Mouse (Mus musculus) activated CD4-positive, CD25-positive, alpha-beta regulatory T cell (primary cell): ENCODE results near the gene Cacna1h. TPM values are rescaled to one million over a fixed set of nuclear protein-coding genes. Genes with fewer than 3 reads are reported as not detected.

Experiments
- polyA plus RNA-seq, 2 experiments: library from polyadenylated mRNA; unstranded; fragments of 100-300 nt; shearing (Covaris generic); gene quantifications; one replicate each; pipeline ENCODE4 v1.2.1; 2017

The Cacna1h gene
- not detected for polyA plus RNA-seq

DNA sequence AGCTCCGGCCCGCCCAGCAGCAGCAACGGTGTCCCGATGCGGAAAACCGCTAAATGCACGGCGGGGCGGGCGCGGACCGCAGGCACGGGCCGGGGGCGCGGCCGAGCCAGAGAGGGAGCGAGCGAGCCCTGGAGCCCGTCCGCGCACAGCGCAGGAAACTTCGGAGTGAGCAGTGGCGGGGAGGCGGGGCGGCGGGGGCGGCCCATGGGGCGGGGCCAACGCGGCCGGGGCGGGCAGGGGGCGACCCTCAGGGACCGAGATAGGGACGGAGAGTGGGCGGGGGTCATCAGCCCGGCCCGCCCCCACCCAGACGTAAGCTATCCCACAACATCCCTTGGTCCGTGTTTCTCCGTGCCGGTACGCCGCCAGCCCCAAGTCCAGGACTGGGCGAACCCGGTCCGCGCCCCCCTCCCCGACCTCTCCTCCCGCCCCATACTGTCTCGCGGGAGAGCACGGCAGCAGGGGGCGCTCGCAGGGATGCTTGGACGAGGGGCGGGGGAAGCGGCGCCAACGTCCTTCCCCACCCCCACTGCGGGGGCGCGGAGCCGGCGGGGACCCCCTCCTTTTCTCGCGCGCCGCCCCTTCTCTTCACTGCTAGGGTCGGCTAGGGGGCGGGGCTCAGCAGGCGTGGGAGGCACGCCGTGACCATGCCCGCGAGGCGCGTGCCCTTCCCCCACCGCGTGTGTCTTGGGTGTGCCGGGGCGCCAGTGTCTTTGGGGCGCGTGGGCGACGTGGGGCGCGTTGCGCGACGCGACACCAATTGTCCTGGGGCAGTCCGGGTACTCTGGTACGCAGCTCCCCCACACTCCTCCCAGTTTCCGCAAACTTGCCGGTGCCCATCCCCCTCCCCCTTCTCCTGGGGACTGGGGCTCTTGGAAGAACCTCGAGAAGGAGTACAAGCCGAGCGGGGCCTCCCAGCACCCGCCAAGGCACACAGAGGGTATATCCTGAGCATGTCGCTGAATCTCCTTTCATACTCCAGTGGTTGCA lies at the start of gene Cacna1h:
Cacna1h (minus strand) TSS at position 167 of the 990 bp plus-strand sequence.

DNA sequence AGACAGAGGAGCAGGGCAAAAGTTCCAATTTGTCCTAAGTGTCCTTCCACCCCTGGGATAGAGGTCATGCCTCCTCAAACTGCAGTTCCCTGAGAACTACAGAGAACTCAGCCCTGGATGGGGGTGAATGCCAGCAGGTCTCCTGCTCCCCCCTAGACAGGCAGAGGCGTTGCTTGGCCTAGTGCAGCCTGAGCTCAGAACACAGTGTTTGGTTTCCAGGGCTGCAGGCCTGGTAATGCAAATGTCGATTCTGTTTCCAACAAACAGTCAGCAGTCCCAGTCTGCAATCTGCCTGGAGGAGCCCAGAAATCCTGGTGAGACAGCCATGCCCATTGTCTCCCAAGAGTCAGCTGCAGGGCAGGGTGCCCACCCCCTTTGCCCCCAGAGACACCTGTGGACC lies 20.7 kb upstream of the Cacna1h start, which contains the start of gene Tekt4:
Tekt4 (plus strand) TSS at position 344 of the 400 bp plus-strand sequence.

DNA sequence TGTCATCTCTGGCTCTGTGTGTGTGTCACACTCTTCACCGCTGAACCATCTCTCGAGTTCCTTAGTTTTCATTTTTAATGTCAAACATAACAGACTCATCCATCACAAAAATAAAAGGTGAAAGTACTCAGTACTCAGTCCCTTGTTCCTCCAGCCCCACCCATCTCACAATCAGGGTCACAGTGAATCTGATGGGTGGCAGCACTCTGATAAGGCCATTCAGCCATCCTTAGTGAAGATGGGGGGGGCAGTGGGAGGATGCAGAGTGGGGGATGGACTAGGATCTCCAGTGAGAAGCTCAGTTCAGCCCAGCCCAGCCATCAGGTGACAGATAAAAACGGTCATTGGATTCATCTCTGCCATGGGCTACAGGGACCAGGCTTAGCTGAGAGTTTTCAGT lies 64.6 kb downstream of the Cacna1h start, which contains the start of gene Tpsg1:
Tpsg1 (plus strand) TSS at position 301 of the 400 bp plus-strand sequence.

DNA sequence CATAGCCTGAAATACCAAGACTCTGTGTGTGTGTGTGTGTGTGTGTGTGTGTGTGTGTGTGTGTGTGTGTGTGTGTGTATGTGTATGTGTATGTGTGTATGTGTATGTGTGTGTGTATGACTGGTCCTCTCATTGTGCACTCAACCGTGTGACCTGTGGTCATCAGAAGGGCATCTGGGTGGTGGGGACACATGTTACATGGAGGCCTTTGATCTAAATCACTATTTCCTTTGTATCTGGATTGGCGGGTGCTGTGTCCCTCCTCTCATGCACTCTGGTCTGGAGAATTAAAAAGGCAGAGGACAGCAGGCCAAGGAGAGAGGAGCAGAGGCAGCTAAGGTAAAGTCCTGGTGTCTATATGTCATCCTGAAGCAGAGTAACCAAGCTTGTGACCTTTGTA lies 67.6 kb downstream of the Cacna1h start, which contains the start of gene Tpsb2:
Tpsb2 (plus strand) TSS at position 301 of the 400 bp plus-strand sequence.

DNA sequence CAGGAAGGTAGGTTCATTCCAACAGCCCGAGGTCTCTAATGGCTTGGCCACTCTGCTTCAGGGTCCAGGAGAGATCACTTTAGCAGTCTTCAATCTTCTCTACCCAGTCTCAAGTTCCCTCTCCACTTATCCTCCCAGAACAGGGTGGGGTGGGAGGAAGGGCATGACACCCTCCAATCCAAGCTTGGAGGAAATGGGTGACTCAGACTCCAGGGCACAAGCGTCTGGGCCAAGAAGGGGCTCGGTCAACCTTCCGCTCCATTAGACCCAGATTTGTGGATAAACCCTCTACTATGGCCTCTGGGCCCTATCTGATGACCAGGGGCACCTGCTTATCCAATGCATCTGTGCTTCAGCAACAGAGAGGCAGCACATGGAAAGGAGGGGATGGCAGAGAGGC lies 88.1 kb downstream of the Cacna1h start, which contains the start of gene Tpsab1:
Tpsab1 (minus strand) TSS at position 101 of the 400 bp plus-strand sequence.

Other genes with a start within 250 kb of the Cacna1h start
- 10 to 100 TPM; 21.9 to 25.9 TPM for gene BC003965, start 249.2 kb downstream of the Cacna1h start, polyA plus RNA-seq
- gene Unkl, start 245.4 kb downstream of the Cacna1h start, polyA plus RNA-seq: 10 to 100 TPM; 15.9 to 31.9 TPM
- 100 to 1,000 TPM in 1 of 2 experiments, 10 to 100 TPM in 1; 78.6 to 103 TPM for gene Gnptg, start 193.7 kb downstream of the Cacna1h start, polyA plus RNA-seq
- gene Tsr3, start 193.6 kb downstream of the Cacna1h start, polyA plus RNA-seq: 10 to 100 TPM; 65.0 to 68.1 TPM
- gene Baiap3, start 177.4 kb downstream of the Cacna1h start, polyA plus RNA-seq: 10 to 100 TPM; 19.7 to 99.3 TPM
- gene Ube2i, start 159.2 kb downstream of the Cacna1h start, polyA plus RNA-seq: 100 to 1,000 TPM; 545 to 561 TPM
- gene Prss34, start 135.4 kb downstream of the Cacna1h start, polyA plus RNA-seq: not detected
- gene Prss28, start 125.1 kb downstream of the Cacna1h start, polyA plus RNA-seq: not detected
- gene Prss29, start 115.1 kb downstream of the Cacna1h start, polyA plus RNA-seq: not detected
- under 1 TPM; 0.14 to 0.34 TPM for gene Tpsab1, start 88.2 kb downstream of the Cacna1h start, polyA plus RNA-seq
- gene Tpsb2, start 67.5 kb downstream of the Cacna1h start, polyA plus RNA-seq: 1 to 10 TPM in 1 of 2 experiments, not detected in 1; 1.2 TPM
- not detected for gene Tpsg1, start 64.5 kb downstream of the Cacna1h start, polyA plus RNA-seq
- gene Tekt4, start 20.8 kb upstream of the Cacna1h start, polyA plus RNA-seq: not detected
- gene Sstr5, start 63.5 kb upstream of the Cacna1h start, polyA plus RNA-seq: under 1 TPM in 1 of 2 experiments, not detected in 1; 0.14 TPM
- gene Sox8, start 136.9 kb upstream of the Cacna1h start, polyA plus RNA-seq: under 1 TPM in 1 of 2 experiments, not detected in 1; 0.11 TPM
- 10 to 100 TPM; 21.6 to 22.0 TPM for gene Lmf1, start 145.3 kb upstream of the Cacna1h start, polyA plus RNA-seq